Mouse (Mus musculus) left cerebral cortex, adult 2 months (tissue): Measurements from ENCODE around the gene 4933427D14Rik. TPM values are rescaled to one million over a fixed set of nuclear protein-coding genes. Genes with fewer than 3 reads are reported as not detected.
A peak's percentile ranks its signal among the peaks of the same experiment; 100 is the strongest.

ENCODE experiments used
- DNase-seq, 2 experiments: peaks; one replicate each; pipeline ENCODE4 v3.0.0; 2021 to 2022; ENCODE audit warnings: low spot score in 2 of 2, mixed read lengths in 1 of 2; ENCODE audit errors: extremely low spot score in 1 of 2
- H3K27ac ChIP-seq: fragments of 200-600 bp; 2 replicates; pipeline ENCODE4 v1.8.1; 2022
- H3K4me3 ChIP-seq: fragments of 200-600 bp; 2 replicates; pipeline ENCODE4 v1.8.1; 2022
- CTCF ChIP-seq: fragments of 200-600 bp; IDR thresholded peaks from 2 replicates; pipeline ENCODE4 v1.8.1; 2022; ENCODE audit warnings: antibody characterized with exemption, mild to moderate bottlenecking, moderate library complexity
- intact Hi-C: fragments of 180-260 bp; cut with DNase I; formaldehyde crosslinking; loops from one replicate; pipeline ENCODE4 v1.15.1; 2025
- total RNA-seq, 2 experiments: library from RNA; stranded (reverse); gene quantifications; 2 replicates each; pipeline ENCODE4 v1.2.3; 2021

Gene 4933427D14Rik
- total RNA-seq, 2 experiments from 2014 or later = 30.5 to 39.7 TPM

- intact Hi-C loops = no loop called here
- no peak for TF ChIP-seq CTCF
- Histone ChIP-seq H3K4me3 (peak within 1 kb of the TSS; percentile 81), H3K27ac (peak within 1 kb of the TSS; percentile 94)
- DNase-seq = peak; percentile 67 to 70
These were observed 71.7 kb downstream of the 4933427D14Rik start, which contains the start of gene Pitpnm3 for GRCm38 (mm10) chr11:72135383-72136158. Gene Pitpnm3, minus strand, starts transcription at chr11:72135778.

- TF ChIP-seq CTCF = no peak
- DNase-seq = peak in 1 of 2 experiments; percentile 39
- H3K4me3 ChIP-seq = peak overlapping the region; percentile 81
- peak overlapping the region; percentile 94 for H3K27ac ChIP-seq
- intact Hi-C loops = loop anchor here (5.0 kb wide), 2 partner anchors 47 to 82 kb away; no protein-coding TSS in a partner anchor
These were observed 72.5 kb downstream of the 4933427D14Rik start for GRCm38 (mm10) chr11:72134536-72135382.

GRCm38 (mm10) chr11:72133075-72133474 is 74.2 kb downstream of the 4933427D14Rik start:
- no peak for TF ChIP-seq CTCF
- intact Hi-C loops = loop anchor here (5.0 kb wide), 2 partner anchors 46 to 81 kb away; no protein-coding TSS in a partner anchor
- Histone ChIP-seq H3K4me3 (no peak overlapping the region), H3K27ac (peak overlapping the region; percentile 94)
- DNase-seq = no peak

- no peak for TF ChIP-seq CTCF
- intact Hi-C loops = loop anchor here (5.0 kb wide), 2 partner anchors 45 to 80 kb away; no protein-coding TSS in a partner anchor
- DNase-seq = no peak
- H3K4me3 ChIP-seq = no peak overlapping the region
- H3K27ac ChIP-seq = peak overlapping the region; percentile 94
These were observed 75.0 kb downstream of the 4933427D14Rik start for GRCm38 (mm10) chr11:72132266-72132665.

GRCm38 (mm10) chr11:72131697-72132096 is 75.6 kb downstream of the 4933427D14Rik start:
- no peak for DNase-seq
- Histone ChIP-seq H3K27ac (peak overlapping the region; percentile 94), H3K4me3 (no peak overlapping the region)
- TF ChIP-seq CTCF = no peak
- intact Hi-C loops = loop anchor here (5.0 kb wide), 2 partner anchors 44 to 79 kb away; no protein-coding TSS in a partner anchor

- intact Hi-C loops = loop anchor here (5.0 kb wide), 2 partner anchors 44 to 79 kb away; no protein-coding TSS in a partner anchor
- Histone ChIP-seq H3K27ac (peak overlapping the region; percentile 80), H3K4me3 (no peak overlapping the region)
- no peak for TF ChIP-seq CTCF
- DNase-seq = no peak
These were observed 76.4 kb downstream of the 4933427D14Rik start for GRCm38 (mm10) chr11:72130905-72131304.

GRCm38 (mm10) chr11:72130472-72130871 is 76.8 kb downstream of the 4933427D14Rik start:
- DNase-seq = peak; percentile 31 to 40
- peak overlapping the region; percentile 28 for H3K4me3 ChIP-seq
- peak overlapping the region; percentile 80 for H3K27ac ChIP-seq
- no peak for TF ChIP-seq CTCF
- intact Hi-C loops = loop anchor here (5.0 kb wide), 2 partner anchors 43 to 78 kb away; no protein-coding TSS in a partner anchor

GRCm38 (mm10) chr11:72130021-72130420 is 77.2 kb downstream of the 4933427D14Rik start:
- intact Hi-C loops = loop anchor here (5.0 kb wide), 2 partner anchors 43 to 78 kb away; no protein-coding TSS in a partner anchor
- peak in 1 of 2 experiments; percentile 52 for DNase-seq
- Histone ChIP-seq H3K4me3 (peak overlapping the region; percentile 28), H3K27ac (peak overlapping the region; percentile 80)
- TF ChIP-seq CTCF = no peak

GRCm38 (mm10) chr11:72129032-72129894 is 78.0 kb downstream of the 4933427D14Rik start:
- intact Hi-C loops = no loop called here
- H3K27ac ChIP-seq = peak overlapping the region; percentile 80
- peak overlapping the region; percentile 28 for H3K4me3 ChIP-seq
- TF ChIP-seq CTCF = no peak
- no peak for DNase-seq

GRCm38 (mm10) chr11:72127450-72128189 is 79.6 kb downstream of the 4933427D14Rik start:
- no peak for TF ChIP-seq CTCF
- no peak for DNase-seq
- Histone ChIP-seq H3K4me3 (no peak overlapping the region), H3K27ac (peak overlapping the region; percentile 40; the same call in 1 of the 2 replicates)
- intact Hi-C loops = no loop called here
